Mouse (Mus musculus) myocyte (in vitro differentiated cells): ENCODE data around the gene Saxo1. TPM values are rescaled to one million over a fixed set of nuclear protein-coding genes. Genes with fewer than 3 reads are reported as not detected.

Experiments used
- polyA plus RNA-seq: library from polyadenylated mRNA; unstranded; fragments of >200 nt; fragmentation: generic; extraction: Trizol; gene quantifications from one replicate; pipeline ENCODE4 v1.2.1, GENCODE M21; 2012; ENCODE audit warnings: missing spikeins

Gene Saxo1
- polyA plus RNA-seq, 1 experiment, result not detected

Other genes with a start within 250 kb of the Saxo1 start
- 53.3 TPM for gene Rraga, start 17.3 kb upstream of the Saxo1 start, polyA plus RNA-seq
- gene Haus6, start 53.7 kb upstream of the Saxo1 start, polyA plus RNA-seq, result 3.3 TPM
- 247 TPM for gene Plin2, start 111.7 kb upstream of the Saxo1 start, polyA plus RNA-seq
- gene Dennd4c, start 190.2 kb upstream of the Saxo1 start, polyA plus RNA-seq, result 2.5 TPM